Mouse (Mus musculus) CH12F3 (cell line): ENCODE measurements around the gene Peg10.
"Not testable (repeated sequence)": the region's sequence is repeated elsewhere in the genome, so short reads cannot be mapped to it uniquely, and the experiment has no call there.

ENCODE experiments used
- in situ Hi-C: fragments of 300-500 bp; cut with MboI; formaldehyde crosslinking; loops from 2 replicates; pipeline ENCODE4 v1.14.3; 2020; ENCODE audit warnings: low sequenced_read_pairs

Peg10 gene

DNA sequence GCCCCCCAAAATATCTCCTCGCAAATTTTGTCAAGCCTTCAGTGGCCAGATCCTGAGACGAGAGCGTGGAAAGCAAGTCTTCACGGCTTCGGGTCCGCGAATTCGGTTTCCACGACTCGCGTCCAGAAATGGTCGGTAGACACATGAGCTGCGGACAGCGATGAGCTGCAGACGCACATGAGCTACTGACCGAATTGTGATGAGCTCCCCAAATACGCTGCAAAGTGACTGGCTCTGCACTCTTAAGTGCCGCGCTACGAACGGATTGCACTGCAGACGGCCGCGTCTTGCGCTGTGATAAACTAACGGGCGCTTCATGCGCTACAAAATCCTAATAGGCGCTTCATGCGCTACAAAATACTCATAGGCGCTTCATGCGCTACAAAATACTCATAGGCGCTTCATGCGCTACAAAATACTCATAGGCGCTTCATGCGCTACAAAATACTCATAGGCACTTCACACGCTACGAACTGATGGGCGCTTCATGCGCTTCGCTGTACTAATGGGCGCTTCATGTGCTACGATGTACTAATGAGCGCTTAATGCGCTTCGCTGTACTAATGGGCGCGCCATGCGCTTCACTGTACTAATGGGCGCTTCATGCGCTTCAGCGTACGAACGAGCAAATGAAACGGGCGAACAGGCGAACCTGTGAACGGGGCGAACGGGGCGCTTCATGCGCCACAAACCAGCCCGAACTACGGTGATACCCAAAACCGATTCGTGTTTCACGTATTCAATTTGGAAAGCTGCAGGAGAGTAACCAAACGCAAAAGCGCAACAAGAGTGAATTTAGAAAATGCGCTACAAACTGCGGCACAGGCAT lies 785 bp downstream of the Peg10 start:
- in situ Hi-C loops, result no loop called here

DNA sequence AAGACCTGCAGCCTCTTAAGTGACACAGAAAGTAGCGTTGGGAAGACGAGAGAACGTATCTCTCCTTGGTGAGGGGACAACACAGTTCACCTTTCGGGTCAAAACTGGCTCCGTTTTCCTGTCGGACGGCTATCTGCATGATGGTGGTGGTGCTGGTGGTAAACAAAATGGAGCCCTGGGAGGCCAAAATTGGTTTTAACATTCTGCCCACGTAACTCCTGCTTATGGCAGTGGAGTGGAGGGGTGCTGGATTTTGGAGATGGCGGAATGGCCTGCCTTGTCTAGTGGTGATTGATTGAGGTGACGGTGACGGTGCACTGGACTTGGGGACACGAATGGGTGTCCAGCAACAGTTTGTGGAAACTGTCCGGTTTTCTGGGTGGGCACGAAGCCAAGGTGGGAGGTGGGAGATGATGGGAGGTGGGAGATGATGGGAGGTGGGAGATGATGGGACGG lies 1.4 kb downstream of the Peg10 start:
- in situ Hi-C loops, result no loop called here

GRCm38 (mm10) chr6:4749091-4749490 lies 2.0 kb downstream of the Peg10 start:
- in situ Hi-C loops, result no loop called here

GRCm38 (mm10) chr6:4751355-4751754 lies 4.2 kb downstream of the Peg10 start:
- in situ Hi-C loops, result no loop called here

GRCm38 (mm10) chr6:4754286-4754685 lies 7.2 kb downstream of the Peg10 start:
- in situ Hi-C loops, result no loop called here

DNA sequence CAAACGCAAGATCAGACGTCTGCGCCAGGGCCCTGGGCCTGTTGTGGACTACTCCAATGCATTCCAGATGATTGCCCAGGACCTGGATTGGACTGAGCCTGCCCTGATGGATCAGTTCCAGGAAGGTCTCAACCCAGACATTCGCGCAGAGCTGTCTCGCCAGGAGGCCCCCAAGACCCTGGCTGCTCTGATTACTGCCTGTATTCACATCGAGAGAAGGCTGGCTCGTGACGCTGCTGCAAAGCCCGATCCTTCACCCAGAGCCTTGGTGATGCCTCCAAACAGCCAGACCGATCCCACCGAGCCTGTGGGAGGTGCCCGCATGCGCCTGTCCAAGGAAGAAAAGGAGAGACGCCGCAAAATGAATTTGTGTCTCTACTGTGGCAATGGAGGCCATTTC lies 7.8 kb downstream of the Peg10 start:
- in situ Hi-C loops, result no loop called here

- in situ Hi-C loops, result not testable (repeated sequence)
Observed at GRCm38 (mm10) chr6:4761415-4762142, 14.5 kb downstream of the Peg10 start.

GRCm38 (mm10) chr6:4762252-4762651 lies 15.1 kb downstream of the Peg10 start:
- in situ Hi-C loops, result no loop called here

- in situ Hi-C loops, result no loop called here
Observed at GRCm38 (mm10) chr6:4796281-4796680, 49.2 kb downstream of the Peg10 start.

GRCm38 (mm10) chr6:4797317-4797716 lies 50.2 kb downstream of the Peg10 start:
- in situ Hi-C loops, result not testable (repeated sequence)

DNA sequence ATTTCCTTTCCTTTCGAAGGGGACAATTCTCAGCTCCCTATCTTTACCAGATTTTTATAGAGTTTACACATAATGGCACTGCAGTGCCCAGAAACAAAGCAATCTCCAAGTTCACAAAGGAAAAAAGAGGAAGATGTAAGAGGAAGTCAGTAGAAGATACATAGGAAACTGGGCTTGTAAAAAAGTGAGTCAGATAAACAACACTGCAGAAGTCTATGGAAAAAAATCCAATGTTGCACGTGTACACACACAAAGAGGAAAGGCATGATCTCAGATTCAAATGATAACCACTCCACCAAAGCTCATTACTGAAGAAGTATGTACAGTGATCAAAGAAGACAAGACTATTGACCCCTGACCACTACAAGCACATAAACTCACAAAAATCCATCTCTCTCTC lies 51.3 kb downstream of the Peg10 start:
- in situ Hi-C loops, result no loop called here

- in situ Hi-C loops, result no loop called here
Observed at GRCm38 (mm10) chr6:4799359-4799758, 52.3 kb downstream of the Peg10 start.

GRCm38 (mm10) chr6:4806981-4807380 lies 59.9 kb downstream of the Peg10 start:
- in situ Hi-C loops, result no loop called here
